Mouse (Mus musculus) G1E (cell line): ENCODE measurements at regions not wholly inside any gene's neighbourhood (a gene's known extent, or its start where the extent isn't known, plus 50 kb on each side); places are given as distances from the start of the nearest gene placed in this dataset.

Experiments used
- ATAC-seq: 2 replicates; pipeline ENCODE4 v1.8.0; 2016; ENCODE audit warnings: mild to moderate bottlenecking; ENCODE audit not compliant: insufficient number of reproducible peaks, poor library complexity, low FRiP score, severe bottlenecking; ENCODE audit errors: extremely low read depth
- DNase-seq: peaks from one replicate; pipeline ENCODE4 v3.0.0; 2012; ENCODE audit warnings: low spot score
- H3K27me3 ChIP-seq: 2 replicates; pipeline ENCODE4 v1.6.1; 2012; ENCODE audit warnings: mild to moderate bottlenecking, low read length, inconsistent platforms; ENCODE audit not compliant: insufficient read depth
- H3K36me3 ChIP-seq: replicated peaks from 2 replicates; pipeline ENCODE3; 2012; ENCODE audit warnings: mild to moderate bottlenecking, inconsistent platforms
- H3K4me1 ChIP-seq: 2 replicates; pipeline ENCODE4 v1.6.1; 2012; ENCODE audit warnings: low read depth, low read length, inconsistent platforms, mixed read lengths; ENCODE audit not compliant: insufficient read depth
- H3K4me3 ChIP-seq: 2 replicates; pipeline ENCODE4 v1.5.1; 2012; ENCODE audit warnings: low read depth, mild to moderate bottlenecking, inconsistent platforms, low read length, moderate library complexity, mixed read lengths
- H3K9me3 ChIP-seq: replicated peaks from 2 replicates; pipeline ENCODE4 v1.6.1; 2012; ENCODE audit warnings: inconsistent platforms
- CTCF ChIP-seq: IDR thresholded peaks from 2 replicates; pipeline ENCODE4 v1.5.1; 2012; ENCODE audit warnings: low read depth, low read length, inconsistent platforms, mixed read lengths
- GATA1 ChIP-seq: IDR thresholded peaks from 2 replicates; pipeline ENCODE4 v1.6.1; 2012; ENCODE audit warnings: borderline replicate concordance, low read length, inconsistent platforms, mixed read lengths
- GATA2 ChIP-seq: IDR thresholded peaks from 2 replicates; pipeline ENCODE4 v1.6.1; 2012; ENCODE audit warnings: low read depth, low read length, inconsistent platforms, borderline replicate concordance
- POLR2AphosphoS5 ChIP-seq: IDR thresholded peaks from 2 replicates; pipeline ENCODE4 v1.6.1; 2012; ENCODE audit warnings: low read depth, low read length, inconsistent platforms; ENCODE audit not compliant: insufficient replicate concordance
- TAL1 ChIP-seq: conservative IDR thresholded peaks from 2 replicates; pipeline ENCODE4 v1.6.1; 2012; ENCODE audit warnings: low read depth, low read length, inconsistent platforms, mixed read lengths

DNA sequence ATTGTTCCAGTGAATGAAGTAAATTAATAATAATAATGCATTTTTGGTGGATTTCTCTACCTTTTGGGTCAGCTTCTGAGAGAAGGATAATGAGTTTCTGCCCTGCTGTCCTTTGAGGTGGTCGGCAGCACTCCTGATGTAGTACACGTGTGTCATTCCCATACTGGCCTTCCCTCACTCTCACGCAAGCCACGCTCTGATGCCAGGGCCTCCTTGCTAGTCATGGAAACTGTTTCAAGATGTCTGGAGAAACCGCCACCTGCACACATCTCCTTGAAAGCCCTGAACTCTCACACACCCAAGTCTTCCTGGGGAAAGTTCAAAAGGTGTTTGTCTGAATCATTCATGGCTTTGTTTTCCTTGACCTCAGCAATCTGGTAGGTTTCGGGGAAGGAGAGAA is 116.2 kb downstream of the Fam204a start:
- no peaks in the 10 kb centered on the region for H3K9me3 ChIP-seq
- H3K36me3 ChIP-seq, result no peaks in the 10 kb centered on the region
- DNase-seq (no peak), ATAC-seq (no peak)
- no peak overlapping the region for H3K4me3 ChIP-seq
- no peaks in the 10 kb centered on the region for H3K4me1 ChIP-seq
- H3K27me3 ChIP-seq, result peaks cover 13% of the 10 kb centered on the region
- TF ChIP-seq POLR2AphosphoS5 (no peak), GATA2 (no peak), GATA1 (no peak), TAL1 (no peak), CTCF (no peak)

DNA sequence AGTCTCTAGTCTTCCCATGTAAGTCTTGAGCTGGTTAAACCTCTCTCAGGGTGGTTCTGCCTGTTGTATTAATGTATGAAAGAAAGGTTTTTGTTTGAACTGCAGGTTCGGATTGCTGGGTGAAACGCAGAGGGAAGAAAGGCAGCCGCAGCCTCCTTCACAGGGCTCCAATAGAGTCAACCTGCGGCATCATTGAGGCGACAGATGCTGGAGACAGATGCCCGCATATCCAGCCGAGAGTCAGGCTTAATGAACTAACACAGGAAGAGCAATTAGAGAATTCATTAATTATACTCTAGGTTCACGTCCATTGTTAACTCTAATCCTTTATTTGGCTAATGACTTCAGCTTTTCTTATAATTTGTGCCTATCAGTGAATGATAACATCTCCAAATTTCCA is 117.0 kb downstream of the Fam204a start:
- Histone ChIP-seq H3K9me3 (no peaks in the 10 kb centered on the region), H3K4me1 (no peaks in the 10 kb centered on the region), H3K27me3 (peaks cover 15% of the 10 kb centered on the region), H3K4me3 (no peak overlapping the region), H3K36me3 (no peaks in the 10 kb centered on the region)
- DNase-seq, result no peak
- TF ChIP-seq CTCF, result no peak
- TF ChIP-seq TAL1, result no peak
- TF ChIP-seq POLR2AphosphoS5, result no peak
- no peak for TF ChIP-seq GATA2
- no peak for TF ChIP-seq GATA1
- no peak for ATAC-seq

DNA sequence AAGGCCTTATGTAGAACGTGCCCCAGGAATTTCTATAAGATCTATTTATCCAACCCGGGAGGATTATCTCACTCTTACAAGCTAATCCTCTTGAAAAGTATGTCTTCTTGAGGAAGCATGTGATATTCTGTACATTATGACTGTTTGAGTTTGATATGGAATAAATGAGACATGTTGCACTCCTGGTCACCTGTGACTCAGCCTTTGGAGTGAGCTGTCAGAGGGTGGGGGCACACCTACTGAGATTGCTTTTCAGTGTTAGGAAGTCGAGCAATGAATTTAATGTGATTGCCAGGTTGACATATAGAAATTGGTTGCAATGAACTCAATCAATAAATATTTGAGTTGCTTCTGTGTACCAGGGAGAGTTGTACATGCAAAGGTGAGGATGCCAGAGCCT is 128.6 kb downstream of the Fam204a start:
- no peak overlapping the region for H3K4me3 ChIP-seq
- no peak for TF ChIP-seq CTCF
- no peak for TF ChIP-seq GATA2
- TF ChIP-seq POLR2AphosphoS5, result no peak
- TF ChIP-seq TAL1, result no peak
- no peak for TF ChIP-seq GATA1
- no peaks in the 10 kb centered on the region for H3K4me1 ChIP-seq
- no peak for ATAC-seq
- no peaks in the 10 kb centered on the region for H3K27me3 ChIP-seq
- no peaks in the 10 kb centered on the region for H3K9me3 ChIP-seq
- no peak for DNase-seq
- H3K36me3 ChIP-seq, result no peaks in the 10 kb centered on the region

DNA sequence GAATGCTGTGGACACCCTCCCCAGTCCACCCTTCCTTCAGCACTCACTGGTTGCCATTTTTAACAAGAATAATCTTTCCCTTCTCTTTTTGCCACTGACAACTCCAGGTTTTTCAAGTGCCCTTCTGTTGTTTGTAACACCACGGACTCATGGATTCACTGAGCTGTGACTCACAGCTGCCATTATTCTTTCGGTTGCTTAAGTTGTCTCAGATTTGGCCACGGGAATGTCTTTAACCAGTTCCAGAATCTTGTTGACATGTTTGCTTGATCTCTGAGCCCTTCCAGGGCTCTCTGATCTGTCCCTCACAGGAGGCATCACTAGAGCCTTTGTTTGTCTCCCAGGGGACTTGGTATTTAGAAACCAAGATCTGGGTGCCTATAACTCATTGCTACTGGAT is 131.5 kb upstream of the Rab11fip2 start:
- no peaks in the 10 kb centered on the region for H3K36me3 ChIP-seq
- no peaks in the 10 kb centered on the region for H3K9me3 ChIP-seq
- no peak overlapping the region for H3K4me3 ChIP-seq
- DNase-seq, result no peak
- no peaks in the 10 kb centered on the region for H3K4me1 ChIP-seq
- TF ChIP-seq GATA2 (no peak), GATA1 (no peak), POLR2AphosphoS5 (no peak), CTCF (no peak), TAL1 (no peak)
- H3K27me3 ChIP-seq, result no peaks in the 10 kb centered on the region
- ATAC-seq, result no peak

- H3K9me3 ChIP-seq, result no peaks in the 10 kb centered on the region
- DNase-seq, result no peak
Measured at GRCm38 (mm10) chr19:60073328-60073727, 129.9 kb upstream of the Rab11fip2 start.

DNA sequence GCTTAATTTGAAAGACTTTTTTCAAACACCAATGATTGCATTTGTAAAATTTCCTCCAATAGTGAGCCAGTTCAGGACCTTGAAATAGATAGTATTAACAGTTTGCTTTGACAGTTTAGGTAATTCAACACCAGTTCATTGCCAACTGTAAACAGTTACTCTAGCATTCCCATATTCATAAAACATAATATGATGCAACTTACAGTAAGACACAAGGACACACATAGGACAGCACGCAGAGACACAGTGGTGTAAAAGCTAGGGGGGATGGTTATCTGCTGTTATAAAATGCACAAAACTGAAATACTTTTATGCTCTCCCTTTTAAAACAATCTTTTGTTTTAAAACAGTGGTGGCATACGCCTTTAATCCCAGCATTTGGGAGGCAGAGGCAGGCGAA is 122.7 kb upstream of the Rab11fip2 start:
- Histone ChIP-seq H3K27me3 (no peaks in the 10 kb centered on the region), H3K36me3 (no peaks in the 10 kb centered on the region), H3K9me3 (no peaks in the 10 kb centered on the region), H3K4me1 (no peaks in the 10 kb centered on the region), H3K4me3 (no peak overlapping the region)
- ATAC-seq (no peak), DNase-seq (no peak)
- TF ChIP-seq POLR2AphosphoS5 (no peak), CTCF (no peak), GATA1 (no peak), GATA2 (no peak), TAL1 (no peak)

More at GRCm38 (mm10) chr19:60073328-60073727, 129.9 kb upstream of the Rab11fip2 start:
- no peaks in the 10 kb centered on the region for H3K36me3 ChIP-seq
- H3K4me1 ChIP-seq, result no peaks in the 10 kb centered on the region
- H3K27me3 ChIP-seq, result no peaks in the 10 kb centered on the region
- no peak overlapping the region for H3K4me3 ChIP-seq
- ATAC-seq, result no peak
- no peak for TF ChIP-seq POLR2AphosphoS5
- no peak for TF ChIP-seq GATA2
- TF ChIP-seq TAL1, result no peak
- TF ChIP-seq CTCF, result no peak

DNA sequence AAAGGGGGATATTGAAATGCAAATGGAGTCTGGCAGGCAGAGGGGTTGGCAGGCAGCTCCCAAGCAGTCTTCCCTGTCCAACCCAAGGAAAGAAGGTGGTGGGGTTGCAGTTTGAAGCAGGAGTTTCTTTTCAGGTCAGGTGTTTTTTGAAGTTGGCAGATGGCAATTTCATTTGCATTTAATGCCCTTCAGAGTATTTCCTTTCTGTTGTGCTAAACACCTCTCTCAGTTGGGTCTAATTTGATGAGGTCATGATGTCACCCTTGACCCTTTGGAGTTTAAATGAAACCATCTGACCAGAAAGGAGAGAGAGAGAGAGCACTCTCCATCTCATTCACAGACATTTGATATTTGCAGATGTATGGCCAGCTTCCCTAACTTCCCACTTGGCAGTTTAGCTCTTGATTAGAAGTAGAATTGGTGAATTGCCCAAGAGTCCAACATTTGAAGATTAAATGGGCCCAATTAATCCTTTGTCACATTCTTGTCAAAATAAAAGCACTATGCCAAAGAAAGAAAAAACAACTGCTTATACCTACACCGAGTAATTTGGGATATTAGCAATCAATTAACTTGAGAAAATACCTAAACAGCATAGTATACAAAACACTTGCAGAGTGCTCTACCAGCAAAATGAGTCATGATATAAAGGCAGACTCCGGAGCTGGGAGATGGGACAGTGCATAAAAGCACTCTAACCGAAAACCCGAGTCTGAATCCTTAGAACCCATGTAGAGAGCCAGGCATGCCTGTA is 111.8 kb upstream of the Rab11fip2 start:
- Histone ChIP-seq H3K4me3 (no peak overlapping the region), H3K4me1 (no peaks in the 10 kb centered on the region), H3K27me3 (peaks cover 6% of the 10 kb centered on the region; the same call in 1 of the 2 replicates), H3K9me3 (no peaks in the 10 kb centered on the region), H3K36me3 (no peaks in the 10 kb centered on the region)
- no peak for ATAC-seq
- no peak for DNase-seq
- no peak for TF ChIP-seq GATA2
- no peak for TF ChIP-seq CTCF
- no peak for TF ChIP-seq POLR2AphosphoS5
- no peak for TF ChIP-seq TAL1
- TF ChIP-seq GATA1, result no peak
